Mouse (Mus musculus) forelimb bud, embryonic 11.5 days (tissue): Measurements from ENCODE around the gene Tmem270.
A peak's percentile ranks its signal among the peaks of the same experiment; 100 is the strongest.

Experiments
- DNase-seq: peaks from one replicate; pipeline ENCODE4 v3.0.0-alpha.2; 2012; ENCODE audit warnings: low read depth, low spot score

Tmem270 gene

GRCm38 (mm10) chr5:134887447-134888335, 18.8 kb downstream of the Tmem270 start:
- no peak for DNase-seq

- DNase-seq, result no peak
These were observed 23.5 kb downstream of the Tmem270 start for GRCm38 (mm10) chr5:134883077-134883476.

GRCm38 (mm10) chr5:134876801-134877200, 29.7 kb downstream of the Tmem270 start:
- no peak for DNase-seq

GRCm38 (mm10) chr5:134875245-134875644, 31.3 kb downstream of the Tmem270 start:
- DNase-seq, result no peak

- DNase-seq, result no peak
These were observed 32.3 kb downstream of the Tmem270 start for GRCm38 (mm10) chr5:134873956-134874879.

- DNase-seq, result no peak
These were observed 33.5 kb downstream of the Tmem270 start for GRCm38 (mm10) chr5:134873034-134873433.

- DNase-seq, result no peak
These were observed 33.9 kb downstream of the Tmem270 start for GRCm38 (mm10) chr5:134872597-134872996.

GRCm38 (mm10) chr5:134868506-134868905, 38.0 kb downstream of the Tmem270 start:
- DNase-seq, result no peak

GRCm38 (mm10) chr5:134867320-134868144, 39.0 kb downstream of the Tmem270 start:
- DNase-seq, result peak; percentile 67

GRCm38 (mm10) chr5:134865158-134865557, 41.4 kb downstream of the Tmem270 start:
- DNase-seq, result no peak

- no peak for DNase-seq
These were observed 44.5 kb downstream of the Tmem270 start for GRCm38 (mm10) chr5:134861902-134862497.

GRCm38 (mm10) chr5:134859193-134859592, 47.3 kb downstream of the Tmem270 start:
- no peak for DNase-seq

- peak; percentile 10 for DNase-seq
These were observed 48.2 kb downstream of the Tmem270 start for GRCm38 (mm10) chr5:134858378-134858777.

- no peak for DNase-seq
These were observed 53.7 kb downstream of the Tmem270 start for GRCm38 (mm10) chr5:134852873-134853272.
